Mouse (Mus musculus): ENCODE data around the gene Sap18b.

- TF ChIP-seq GATA1 (IDR thresholded peaks at IDR 0.05; ENCODE audit: low read length) = no peak
- TF ChIP-seq TAL1 (IDR thresholded peaks at IDR 0.05; ENCODE audit: low read length) = no peak
Observed at GRCm38 (mm10) chr8:95821266-95821665, 3.9 kb upstream of the Sap18b start.
